In the genomic region with DNA sequence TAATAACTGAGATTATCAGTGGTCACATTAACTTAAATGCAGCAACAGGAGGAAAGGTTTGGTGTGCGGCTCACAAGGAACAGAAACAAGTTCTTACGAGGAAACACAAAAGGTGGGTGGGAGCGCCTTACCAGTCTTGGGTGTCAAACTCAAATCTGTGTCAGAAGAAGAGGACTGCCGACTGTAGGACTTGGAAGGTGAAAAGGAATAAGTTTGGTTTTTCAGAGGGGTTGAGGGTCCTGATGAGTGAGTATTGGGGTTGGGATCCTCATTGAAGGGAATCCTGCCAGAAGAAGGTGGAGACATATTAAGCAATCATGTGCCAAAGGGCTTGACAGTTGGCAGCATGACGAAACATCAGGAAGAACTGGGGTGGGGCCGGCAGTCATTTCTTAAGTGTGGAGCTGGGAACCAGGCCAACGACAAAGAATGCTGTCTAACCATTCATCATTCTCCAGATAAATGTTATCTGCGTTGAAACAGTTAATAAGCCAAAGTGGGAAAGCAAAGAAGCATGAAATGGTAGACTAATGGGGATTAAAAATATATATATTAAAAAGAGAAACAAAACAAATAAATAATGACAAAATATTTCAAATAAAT, we compare ENCODE assay signal across 10 mouse cellular contexts. TPM values are rescaled to one million over a fixed set of nuclear protein-coding genes. Genes with fewer than 3 reads are reported as not detected.
DNase-seq lines count a peak whose midpoint lies in the region; ATAC-seq and TF ChIP-seq lines count a peak whose summit lies in the region.
"Had no signal": no experiment of that assay in that cellular context is flagged by ENCODE, and none has a peak within 500 bp of the region (broad histone marks: within the 10 kb centered on the region; RNA-seq: fewer than 3 reads in every experiment).

No protein-coding gene starts in this region.

- H3K4me2 ChIP-seq in limb, embryonic 14.5 days (replicated peaks; ENCODE audit: low read depth, low read length, severe bottlenecking) = no peak overlapping the region
- H3K4me2 ChIP-seq: limb, embryonic 13.5 days had no signal

- H3K36me3 ChIP-seq in limb, embryonic 14.5 days (ENCODE audit: control insufficient read depth, insufficient read depth, low read length) = peaks cover 35% of the 10 kb centered on the region
- H3K36me3 ChIP-seq in limb, embryonic 10.5 days = peaks cover 72% of the 10 kb centered on the region

- H3K4me3 ChIP-seq in limb, embryonic 14.5 days (replicated peaks; ENCODE audit: low read length) = no peak overlapping the region
- H3K4me3 ChIP-seq in limb, embryonic 10.5 days = no peak overlapping the region
- H3K4me3 ChIP-seq: limb, embryonic 13.5 days had no signal

- ATAC-seq in limb, embryonic 14.5 days (ENCODE audit: low FRiP score, low read depth) = no peak
- ATAC-seq in megakaryocyte progenitor cell, adult 5-6 weeks (replicated peaks; ENCODE audit: poor library complexity) = peak; percentile 72
- ATAC-seq: Patski had no signal

- no peak overlapping the region for H3K9ac ChIP-seq in limb, embryonic 14.5 days (ENCODE audit: low read depth, low read length, severe bottlenecking)
- H3K9ac ChIP-seq: limb, embryonic 13.5 days had no signal

- intact Hi-C loops in left cerebral cortex, postnatal 4 days (cut with DNase I) = no loop called here

- H3K9me3 ChIP-seq in limb, embryonic 14.5 days (ENCODE audit: control insufficient read depth, low read length) = no peaks in the 10 kb centered on the region
- no peaks in the 10 kb centered on the region for H3K9me3 ChIP-seq in limb, embryonic 10.5 days (replicated peaks)
- H3K9me3 ChIP-seq: limb, embryonic 13.5 days had no signal

- no peak overlapping the region for H3K27ac ChIP-seq in limb, embryonic 14.5 days (replicated peaks; ENCODE audit: low read depth, low read length)
- H3K27ac ChIP-seq in limb, embryonic 10.5 days = no peak overlapping the region
- H3K27ac ChIP-seq: limb, embryonic 13.5 days had no signal

- WGBS in limb, embryonic 14.5 days = 79% methylated on average over 8 of the region's 8 CpGs
- 83% methylated on average over 8 of the region's 8 CpGs for WGBS in limb, embryonic 10.5 days

- no peak for TF ChIP-seq POLR2A in limb, embryonic 14.5 days (IDR thresholded peaks at IDR 0.05; ENCODE audit: borderline replicate concordance, extremely low read depth, insufficient read depth, insufficient read length)

- no peaks in the 10 kb centered on the region for H3K27me3 ChIP-seq in limb, embryonic 14.5 days (ENCODE audit: control insufficient read depth, insufficient read depth, low read length)
- no peaks in the 10 kb centered on the region for H3K27me3 ChIP-seq in limb, embryonic 10.5 days (ENCODE audit: low read depth, poor library complexity, severe bottlenecking)
- H3K27me3 ChIP-seq: limb, embryonic 13.5 days; Patski had no signal

- no peaks in the 10 kb centered on the region for H3K4me1 ChIP-seq in limb, embryonic 14.5 days (ENCODE audit: control insufficient read depth, insufficient read depth, low read length)
- H3K4me1 ChIP-seq in limb, embryonic 10.5 days = no peaks in the 10 kb centered on the region
- H3K4me1 ChIP-seq: limb, embryonic 13.5 days had no signal

- DNase-seq in limb, embryonic 14.5 days (ENCODE audit: low spot score) = peak; percentile 4
- DNase-seq in limb, embryonic 10.5 days (ENCODE audit: low spot score) = no peak
- DNase-seq in adrenal gland, postnatal 36 days = peak; percentile 21 to 29
- DNase-seq in kidney, postnatal 36 days = peak; percentile 66 to 68
- DNase-seq in embryo, embryonic 10 days (ENCODE audit: low spot score) = no peak
- no peak for DNase-seq in right cerebral cortex, adult 2 months (ENCODE audit: low spot score in 2 of 2)
- DNase-seq in left cerebral cortex, postnatal 4 days = no peak

RNA-seq across cellular contexts. Expression of a gene that starts 27.4 kb away (rescaled TPM):
- polyA plus RNA-seq in limb, embryonic 14.5 days (2012; rRNA removed) = 38.8 and 45.9 TPM in 2 replicates
- 23.1 and 23.8 TPM in 2 replicates for polyA plus RNA-seq in limb, embryonic 14.5 days (2014; fragmentation: Nextera tagmentation; extraction: Ambion mirVana)
- polyA plus RNA-seq in limb, embryonic 10.5 days (2016; fragmentation: Nextera tagmentation; extraction: Ambion mirVana) = 45.3 and 46.1 TPM in 2 replicates
- total RNA-seq in adrenal gland, postnatal 36 days (2021) = 10 to 100 TPM; 18.3 to 19.2 TPM
- total RNA-seq in megakaryocyte progenitor cell, adult 5-6 weeks (2015) = 60.7 and 65.3 TPM in 2 replicates
- total RNA-seq in megakaryocyte progenitor cell, adult 5-6 weeks (2017) = 38.1 and 56.2 TPM in 2 replicates
- 10 to 100 TPM; 82.9 to 84.7 TPM for total RNA-seq in left cerebral cortex, postnatal 4 days (2021)

Comparison
In these comparisons a context has a peak if more than half of its experiments do, and no peak if none do; other contexts are left out.
1. DNase-seq: peak in limb, embryonic 14.5 days (single experiment), adrenal gland, postnatal 36 days (2 of 2) and kidney, postnatal 36 days (2 of 2); none in limb, embryonic 10.5 days (single experiment), embryo, embryonic 10 days (single experiment), right cerebral cortex, adult 2 months (0 of 2) and left cerebral cortex, postnatal 4 days (single experiment).